Mouse (Mus musculus) liver, embryonic 12.5 days (tissue): ENCODE data around the gene Lamtor3. TPM values are rescaled to one million over a fixed set of nuclear protein-coding genes. Genes with fewer than 3 reads are reported as not detected.

Experiments
- polyA plus RNA-seq: library from polyadenylated mRNA; unstranded; fragments of >200 nt; fragmentation: Nextera tagmentation; extraction: Ambion mirVana; gene quantifications from 2 replicates; pipeline ENCODE4 v1.2.1, GENCODE M21; 2016

Gene Lamtor3
- polyA plus RNA-seq, 1 experiment from 2014 or later, result 77.5 TPM

Other genes with a start within 250 kb of the Lamtor3 start
- not detected in 2 replicates for gene Gm21962, start 247.0 kb upstream of the Lamtor3 start, polyA plus RNA-seq
- gene H2afz, start 54.0 kb upstream of the Lamtor3 start, polyA plus RNA-seq, result 1,584 and 1,643 TPM in 2 replicates
- gene Dnajb14, start 50.8 kb upstream of the Lamtor3 start, polyA plus RNA-seq, result 6.5 TPM in 2 replicates
- gene Dapp1, start 63.0 kb downstream of the Lamtor3 start, polyA plus RNA-seq, result 22.0 and 22.7 TPM in 2 replicates
- gene 1110002E22Rik, start 146.5 kb downstream of the Lamtor3 start, polyA plus RNA-seq, result 0.04 TPM in 2 replicates
- gene Gm5105, start 148.9 kb downstream of the Lamtor3 start, polyA plus RNA-seq, result 0.10 TPM in 1 of 2 replicates, not detected in the other
- gene Trmt10a, start 224.9 kb downstream of the Lamtor3 start, polyA plus RNA-seq, result 8.8 and 11.0 TPM in 2 replicates
- gene Mttp, start 226.5 kb downstream of the Lamtor3 start, polyA plus RNA-seq, result 36.3 and 37.0 TPM in 2 replicates